Mouse (Mus musculus) Muller cell, postnatal 12 days (primary cell): ENCODE measurements around the gene Carns1.
A peak's percentile ranks its signal among the peaks of the same experiment; 100 is the strongest.
"Not testable (repeated sequence)": the region's sequence is repeated elsewhere in the genome, so short reads cannot be mapped to it uniquely, and the experiment has no call there.

ENCODE experiments used
- DNase-seq: peaks from one replicate; pipeline ENCODE4 v3.0.0-alpha.2; 2015; ENCODE audit errors: inconsistent ontology term

The Carns1 gene

DNA sequence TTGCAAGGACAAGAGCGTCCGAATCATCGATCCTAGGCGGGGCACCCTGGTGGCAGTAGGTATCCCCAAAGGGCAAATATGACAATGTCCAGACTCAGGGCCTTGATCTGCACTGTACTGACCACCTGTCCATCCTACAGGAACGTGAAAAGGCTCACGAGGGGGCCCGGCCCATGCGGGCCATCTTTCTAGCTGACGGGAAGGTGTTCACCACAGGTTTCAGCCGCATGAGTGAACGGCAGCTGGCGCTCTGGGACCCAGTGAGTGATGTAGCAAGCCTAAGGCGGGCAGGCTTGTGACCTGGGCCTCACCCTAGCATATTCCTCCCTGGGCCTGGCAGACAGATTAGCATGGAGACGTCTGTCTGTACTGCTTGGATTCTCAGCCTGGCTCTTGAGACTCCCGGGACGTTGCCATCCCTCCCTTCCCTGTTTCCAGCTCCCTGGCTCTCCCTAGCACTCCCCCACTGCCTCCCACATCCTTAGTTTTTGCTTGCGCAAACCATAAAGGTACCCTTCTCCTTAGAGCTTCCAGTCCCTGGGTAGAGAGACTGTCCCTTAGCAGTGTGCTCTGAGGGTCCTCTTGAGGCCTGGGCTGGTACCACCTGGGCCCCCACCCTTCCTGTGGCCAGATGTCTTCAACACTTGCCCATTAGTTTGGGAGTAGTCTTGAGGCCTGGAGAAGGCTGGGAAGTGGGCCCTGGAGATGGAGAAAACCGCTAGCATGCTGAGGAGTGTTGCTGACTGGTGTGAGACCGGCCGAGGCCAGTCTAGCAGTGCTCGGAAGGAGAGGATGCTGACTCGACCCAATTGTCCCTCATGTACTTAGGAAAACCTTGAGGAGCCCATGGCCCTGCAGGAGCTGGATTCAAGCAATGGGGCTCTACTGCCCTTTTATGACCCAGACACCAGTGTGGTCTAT, 24.5 kb downstream of the Carns1 start:
- no peak for DNase-seq

DNA sequence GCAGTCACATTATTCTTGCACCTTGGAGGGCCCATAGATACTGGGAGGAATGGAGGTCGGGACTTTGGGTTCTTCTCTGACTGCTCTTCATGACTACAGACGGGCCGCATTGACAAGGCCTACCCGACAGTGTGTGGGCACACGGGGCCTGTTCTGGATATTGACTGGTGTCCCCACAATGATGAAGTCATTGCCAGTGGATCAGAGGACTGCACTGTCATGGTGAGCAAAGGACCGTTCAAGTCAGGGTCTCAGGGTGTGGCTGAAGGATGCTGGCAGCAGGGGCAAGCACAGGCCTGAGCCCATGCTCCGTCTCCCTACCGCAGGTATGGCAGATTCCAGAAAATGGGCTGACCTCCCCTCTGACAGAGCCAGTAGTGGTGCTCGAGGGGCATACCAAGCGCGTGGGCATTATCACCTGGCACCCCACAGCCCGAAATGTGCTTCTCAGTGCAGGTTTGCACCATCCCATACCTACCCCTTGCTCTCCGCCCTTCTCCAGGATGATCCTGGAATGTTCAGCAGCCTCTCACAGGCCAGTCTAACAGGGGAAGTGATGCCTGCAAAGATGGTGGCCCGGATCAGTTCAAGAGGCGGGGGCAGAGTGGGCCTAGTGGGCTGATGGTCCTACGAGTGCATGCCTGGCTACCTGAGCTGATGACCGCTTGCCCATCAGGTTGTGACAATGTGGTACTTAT, 25.4 kb downstream of the Carns1 start:
- no peak for DNase-seq

DNA sequence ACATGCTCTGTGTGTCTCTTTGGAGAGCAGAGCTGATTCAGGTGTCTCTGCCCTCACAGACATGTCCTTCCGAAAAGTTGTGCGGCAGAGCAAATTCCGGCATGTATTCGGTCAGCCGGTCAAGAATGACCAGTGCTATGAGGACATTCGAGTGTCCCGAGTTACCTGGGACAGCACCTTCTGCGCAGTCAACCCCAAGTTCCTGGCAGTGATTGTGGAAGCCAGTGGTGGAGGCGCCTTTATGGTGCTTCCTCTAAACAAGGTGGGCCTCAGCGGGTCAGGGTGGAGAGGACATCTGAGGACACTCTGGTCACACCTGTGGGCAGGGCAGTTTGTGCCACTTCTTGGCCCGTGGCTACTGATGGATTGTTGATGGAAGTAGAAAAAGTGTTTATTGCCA, 26.0 kb downstream of the Carns1 start:
- DNase-seq = no peak

DNA sequence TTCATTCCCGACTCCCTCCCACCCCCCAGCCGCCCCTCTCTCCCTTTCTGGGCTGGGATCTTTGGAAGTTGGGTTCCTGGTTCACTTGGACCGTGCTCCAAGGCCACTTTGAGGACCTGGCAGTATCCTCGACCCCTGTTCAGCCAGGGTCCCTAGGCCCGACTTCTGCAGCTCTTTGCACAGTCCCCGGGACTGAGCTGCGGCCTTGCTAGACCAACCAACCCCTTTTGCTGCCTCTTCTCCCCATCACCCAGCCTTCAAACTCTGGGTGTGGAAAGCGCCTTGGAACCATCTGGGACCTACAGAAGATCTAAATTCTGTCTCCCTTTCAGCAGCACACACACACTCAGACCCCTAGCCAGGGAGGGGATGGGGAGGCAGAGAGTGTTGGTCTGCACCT, 26.5 kb downstream of the Carns1 start:
- DNase-seq = no peak

- DNase-seq = peak; percentile 97
These were observed 26.8 kb downstream of the Carns1 start, which contains the start of gene Coro1b for GRCm38 (mm10) chr19:4148491-4148806. Gene Coro1b, plus strand, starts transcription at chr19:4148619.

DNA sequence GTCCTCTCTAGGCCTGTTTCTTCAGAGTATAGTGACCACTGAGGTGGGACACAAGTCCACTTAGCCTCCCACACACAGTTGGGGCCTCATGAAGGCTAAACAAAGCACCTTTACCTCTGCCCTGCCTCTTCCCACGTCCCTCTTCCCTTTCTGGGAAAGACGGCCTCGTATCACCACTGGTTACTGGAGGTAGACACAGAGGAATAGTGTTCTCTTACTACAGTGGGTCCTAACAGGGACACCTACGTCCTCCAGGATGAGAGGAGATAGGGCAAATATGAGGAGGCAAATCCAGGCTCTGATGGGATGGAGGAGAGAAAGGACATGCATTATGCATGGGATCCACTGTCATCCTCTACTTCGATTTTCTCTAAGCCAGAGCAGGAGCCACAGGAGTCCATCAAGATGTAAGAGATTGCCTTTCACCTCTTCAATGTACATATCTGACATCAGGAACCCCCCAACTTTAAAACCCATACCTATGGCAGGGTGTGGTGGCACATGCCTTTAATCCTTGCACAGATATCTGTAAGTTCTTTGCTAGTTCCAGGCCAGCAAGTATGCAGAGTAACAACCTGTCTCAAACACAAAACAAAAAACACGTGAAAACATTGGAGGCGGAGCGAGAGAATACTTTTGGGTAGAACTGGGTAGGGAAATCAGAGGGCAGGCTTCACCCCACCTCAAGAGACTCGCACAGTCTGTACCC, 27.3 kb downstream of the Carns1 start:
- DNase-seq = no peak

DNA sequence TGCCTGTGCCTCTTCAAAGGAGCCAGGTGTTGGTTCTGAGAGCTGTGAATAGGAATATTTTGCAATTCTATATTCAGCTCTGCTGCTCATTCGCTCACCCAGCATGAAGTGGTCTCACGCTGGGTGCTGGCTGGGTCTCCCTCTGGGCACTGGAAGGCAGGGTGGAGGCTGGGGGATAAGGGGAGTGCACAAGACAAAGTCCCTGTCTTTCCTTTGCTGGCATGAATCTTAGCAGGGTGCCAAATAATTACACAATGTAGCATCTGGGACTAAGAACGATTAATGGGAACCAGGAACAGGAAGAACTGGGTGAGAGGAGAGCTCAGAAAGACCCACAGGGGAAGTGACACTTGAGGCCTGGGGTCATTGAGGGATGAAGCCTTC, 28.3 kb downstream of the Carns1 start:
- no peak for DNase-seq

DNA sequence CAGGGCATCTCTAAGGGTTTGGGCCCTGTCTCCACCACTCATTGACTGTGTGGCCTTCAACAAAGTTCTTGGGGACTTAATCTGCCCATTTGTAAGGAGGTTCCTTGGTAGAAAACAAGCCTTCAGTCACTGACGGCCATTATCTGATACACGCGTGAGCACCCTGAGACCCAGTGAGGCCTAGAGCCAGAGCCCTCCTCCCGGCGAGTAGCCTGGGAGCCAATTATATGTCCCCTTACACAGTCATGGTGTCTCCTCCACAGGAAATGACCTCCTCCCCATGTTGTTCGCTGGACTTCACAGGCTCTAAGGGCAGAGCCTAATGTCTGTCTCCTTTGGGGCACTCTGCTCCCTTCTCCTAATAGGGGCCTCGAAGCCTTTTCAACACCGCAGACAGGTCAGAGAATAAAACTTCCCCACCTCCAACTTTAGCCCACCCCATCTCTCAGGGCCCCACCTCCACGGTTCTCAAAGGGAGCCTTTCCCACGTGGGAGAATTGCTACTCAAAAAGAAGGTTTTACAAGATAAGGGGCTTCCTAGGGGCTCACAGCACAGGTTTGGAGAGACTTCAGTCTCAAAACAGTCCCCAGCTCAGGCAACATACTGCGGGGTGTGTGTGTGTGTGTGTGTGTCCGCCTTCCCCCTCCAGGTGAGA, 28.8 kb downstream of the Carns1 start:
- DNase-seq = no peak

DNA sequence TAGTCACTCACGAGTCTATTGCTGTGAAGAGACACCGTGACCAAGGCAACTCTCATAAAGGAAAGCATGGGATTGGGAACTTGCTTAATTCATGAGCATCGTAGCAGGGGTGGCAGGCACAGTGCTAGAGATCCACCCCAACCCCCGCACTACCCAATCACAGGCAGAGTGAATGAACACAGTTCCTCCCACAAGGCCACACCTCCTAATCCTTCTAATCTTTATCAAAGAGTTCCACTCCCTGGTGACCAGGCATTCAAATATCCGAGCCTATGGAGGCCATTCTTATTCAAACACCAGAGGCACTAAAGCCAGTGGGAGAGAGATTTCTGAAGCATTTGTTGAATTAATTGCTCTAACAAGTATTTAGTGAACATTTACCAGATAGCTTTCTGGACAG, 29.3 kb downstream of the Carns1 start:
- no peak for DNase-seq

- no peak for DNase-seq
These were observed 30.5 kb downstream of the Carns1 start for GRCm38 (mm10) chr19:4144550-4145498.

GRCm38 (mm10) chr19:4143759-4144268, 31.5 kb downstream of the Carns1 start, which contains the start of gene Cabp4:
Gene Cabp4, minus strand, starts transcription at chr19:4144033.
- no peak for DNase-seq

- DNase-seq = no peak
These were observed 32.7 kb downstream of the Carns1 start for GRCm38 (mm10) chr19:4142416-4143173.

DNA sequence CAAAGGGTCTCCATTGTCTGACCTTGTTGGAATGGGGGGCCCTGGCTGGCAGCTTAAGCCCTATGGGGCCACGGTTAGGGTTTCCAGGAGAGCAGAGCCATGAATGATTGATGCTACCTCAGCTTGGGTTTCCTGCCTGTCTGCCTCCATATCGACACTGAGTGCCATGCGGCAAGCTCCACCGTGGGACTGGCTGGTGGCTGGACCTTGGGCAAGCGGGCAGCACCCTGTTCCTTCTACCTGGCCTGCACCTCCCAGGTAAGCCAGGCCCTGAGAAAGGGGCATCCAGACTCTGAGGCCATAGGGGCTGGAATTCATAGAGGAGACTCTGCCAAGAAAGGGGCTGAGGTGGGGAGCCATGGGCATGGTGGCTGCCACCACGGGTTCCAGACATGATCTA, 35.1 kb downstream of the Carns1 start:
- DNase-seq = no peak

- DNase-seq = no peak
These were observed 35.8 kb downstream of the Carns1 start, which contains the start of gene Gpr152 for GRCm38 (mm10) chr19:4139446-4139845. Gene Gpr152, plus strand, starts transcription at chr19:4139787.

DNA sequence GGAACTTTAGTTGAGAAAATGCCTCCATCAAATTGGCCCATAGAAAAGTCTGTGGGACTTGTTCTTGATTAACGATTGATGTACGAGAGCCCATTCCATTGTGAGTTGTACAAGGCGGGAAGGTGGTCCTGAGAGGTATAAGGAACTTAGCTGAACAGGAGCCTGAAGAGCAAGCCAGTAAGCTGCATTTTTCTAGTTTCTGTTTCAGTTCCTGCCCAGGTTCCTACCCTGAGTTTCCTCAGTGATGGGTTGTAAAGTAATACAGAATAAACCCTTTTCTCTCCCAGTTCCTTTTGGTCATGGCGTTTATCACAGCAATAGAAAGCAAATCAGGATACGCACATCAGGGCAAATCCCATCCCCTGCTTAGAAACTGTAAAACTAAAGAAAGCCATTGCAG, 37.4 kb downstream of the Carns1 start:
- no peak for DNase-seq

DNA sequence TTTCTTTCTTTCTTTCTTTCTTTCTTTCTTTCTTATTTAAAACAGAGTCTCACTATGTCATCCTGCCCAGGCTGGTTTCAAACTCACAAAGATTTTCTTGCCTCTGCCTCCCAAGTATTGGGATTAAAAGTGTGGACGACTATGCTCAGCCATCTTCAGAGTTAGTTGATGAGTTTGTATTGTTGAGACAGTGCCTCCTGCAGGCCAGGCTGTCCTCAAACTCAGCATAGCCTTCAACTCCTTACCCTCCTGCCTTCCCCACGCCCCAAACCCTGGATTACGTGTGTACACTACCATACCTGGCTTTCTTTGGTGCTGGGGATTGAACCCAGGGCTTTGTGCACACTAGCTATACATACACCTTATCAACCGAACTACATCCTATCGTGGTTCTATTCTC, 38.8 kb downstream of the Carns1 start:
- no peak for DNase-seq

GRCm38 (mm10) chr19:4135963-4136345, 39.3 kb downstream of the Carns1 start:
- DNase-seq = not testable (repeated sequence)

GRCm38 (mm10) chr19:4135229-4135962, 39.9 kb downstream of the Carns1 start:
- not testable (repeated sequence) for DNase-seq

GRCm38 (mm10) chr19:4134354-4134753, 40.9 kb downstream of the Carns1 start:
- no peak for DNase-seq
